Mouse (Mus musculus) small intestine, adult 2 months (tissue): ENCODE results near the gene Slc24a4.

ENCODE experiments used
- CTCF ChIP-seq: fragments of 200-500 bp; IDR thresholded peaks from 2 replicates; pipeline ENCODE4 v1.5.1; 2012; ENCODE audit warnings: low read depth, mild to moderate bottlenecking, control low read depth, inconsistent platforms, low read length, moderate library complexity, mixed read lengths; ENCODE audit not compliant: insufficient replicate concordance, insufficient read length; ENCODE audit errors: extremely low read depth
- POLR2A ChIP-seq: fragments of 200-500 bp; IDR thresholded peaks from 2 replicates; pipeline ENCODE4 v1.6.1; 2012; ENCODE audit warnings: low read depth, mild to moderate bottlenecking, control low read depth, inconsistent platforms, low read length, moderate library complexity

GRCm38 (mm10) chr12:102153796-102154195 lies 25.3 kb downstream of the Slc24a4 start:
- TF ChIP-seq CTCF (no peak), POLR2A (no peak)
